Mouse (Mus musculus): ENCODE measurements around the gene Rgl1. TPM values are rescaled to one million over a fixed set of nuclear protein-coding genes. Genes with fewer than 3 reads are reported as not detected.
A peak's percentile ranks its signal among the peaks of the same experiment; 100 is the strongest.

Gene Rgl1
- polyA plus RNA-seq, 1 experiment from 2014 or later: 54.1 TPM

- Histone ChIP-seq H3K4me1 (peaks cover 67% of the 10 kb centered on the region), H3K9ac (peak overlapping the region; percentile 95), H3K9me3 (no peaks in the 10 kb centered on the region), H3K27ac (replicated peaks) (peak overlapping the region; percentile 98), H3K4me2 (peak overlapping the region; percentile 80), H3K27me3 (replicated peaks) (no peaks in the 10 kb centered on the region), H3K36me3 (peaks cover 33% of the 10 kb centered on the region), H3K4me3 (peak overlapping the region; percentile 73)
- no peak for ATAC-seq (ENCODE audit: extremely low read depth, insufficient number of reproducible peaks, low FRiP score, low TSS enrichment)
- 17% methylated on average over 12 of the region's 12 CpGs for WGBS
These were observed 142.5 kb downstream of the Rgl1 start for GRCm38 (mm10) chr1:152623375-152624270.

GRCm38 (mm10) chr1:152622765-152623211 lies 143.4 kb downstream of the Rgl1 start:
- no peak for ATAC-seq (ENCODE audit: extremely low read depth, insufficient number of reproducible peaks, low FRiP score, low TSS enrichment)
- H3K27ac ChIP-seq (replicated peaks): peak overlapping the region; percentile 98
- peaks cover 40% of the 10 kb centered on the region for H3K36me3 ChIP-seq
- H3K27me3 ChIP-seq (replicated peaks): no peaks in the 10 kb centered on the region
- peak overlapping the region; percentile 73 for H3K4me3 ChIP-seq
- H3K4me1 ChIP-seq: peaks cover 74% of the 10 kb centered on the region
- H3K9ac ChIP-seq: peak overlapping the region; percentile 95
- WGBS: 26% methylated on average over 9 of the region's 9 CpGs
- peak overlapping the region; percentile 80 for H3K4me2 ChIP-seq
- no peaks in the 10 kb centered on the region for H3K9me3 ChIP-seq

GRCm38 (mm10) chr1:152621624-152622023 lies 144.5 kb downstream of the Rgl1 start:
- peak overlapping the region; percentile 80 for H3K4me2 ChIP-seq

GRCm38 (mm10) chr1:152619396-152619795 lies 146.8 kb downstream of the Rgl1 start:
- Histone ChIP-seq H3K27me3 (replicated peaks) (no peaks in the 10 kb centered on the region), H3K9me3 (no peaks in the 10 kb centered on the region), H3K4me3 (no peak overlapping the region), H3K36me3 (peaks cover 60% of the 10 kb centered on the region), H3K27ac (replicated peaks) (peak overlapping the region; percentile 80), H3K4me1 (peaks cover 92% of the 10 kb centered on the region), H3K9ac (0 out of 2 replicates have a peak overlapping the region, but pooled peaks have one; percentile 15), H3K4me2 (peak overlapping the region; percentile 41)
- 33% methylated on average over 9 of the region's 9 CpGs for WGBS
- no peak for ATAC-seq (ENCODE audit: extremely low read depth, insufficient number of reproducible peaks, low FRiP score, low TSS enrichment)

More at GRCm38 (mm10) chr1:152621624-152622023, 144.5 kb downstream of the Rgl1 start:
- Histone ChIP-seq H3K9ac (no peak overlapping the region), H3K4me1 (peaks cover 83% of the 10 kb centered on the region), H3K27me3 (replicated peaks) (no peaks in the 10 kb centered on the region), H3K27ac (replicated peaks) (no peak overlapping the region), H3K36me3 (peaks cover 41% of the 10 kb centered on the region), H3K4me3 (no peak overlapping the region), H3K9me3 (no peaks in the 10 kb centered on the region)
- 91% methylated on average over 4 of the region's 4 CpGs for WGBS
- no peak for ATAC-seq (ENCODE audit: extremely low read depth, insufficient number of reproducible peaks, low FRiP score, low TSS enrichment)

GRCm38 (mm10) chr1:152618896-152619295 lies 147.3 kb downstream of the Rgl1 start:
- WGBS: 57% methylated on average over 3 of the region's 3 CpGs
- Histone ChIP-seq H3K4me3 (no peak overlapping the region), H3K4me1 (peaks cover 97% of the 10 kb centered on the region), H3K27me3 (replicated peaks) (no peaks in the 10 kb centered on the region), H3K36me3 (peaks cover 65% of the 10 kb centered on the region), H3K9ac (no peak overlapping the region), H3K4me2 (peak overlapping the region; percentile 41), H3K9me3 (no peaks in the 10 kb centered on the region), H3K27ac (replicated peaks) (peak overlapping the region; percentile 80)
- ATAC-seq (ENCODE audit: extremely low read depth, insufficient number of reproducible peaks, low FRiP score, low TSS enrichment): no peak

GRCm38 (mm10) chr1:152618381-152618780 lies 147.8 kb downstream of the Rgl1 start:
- Histone ChIP-seq H3K9ac (no peak overlapping the region), H3K9me3 (no peaks in the 10 kb centered on the region), H3K36me3 (peaks cover 68% of the 10 kb centered on the region), H3K4me2 (no peak overlapping the region), H3K27me3 (replicated peaks) (no peaks in the 10 kb centered on the region), H3K4me1 (peaks cover 99% of the 10 kb centered on the region), H3K27ac (replicated peaks) (peak overlapping the region; percentile 80), H3K4me3 (no peak overlapping the region)
- no peak for ATAC-seq (ENCODE audit: extremely low read depth, insufficient number of reproducible peaks, low FRiP score, low TSS enrichment)
- WGBS: 54% methylated on average over 1 of the region's 1 CpGs

- Histone ChIP-seq H3K9ac (peak overlapping the region; percentile 70), H3K36me3 (peaks cover 73% of the 10 kb centered on the region), H3K4me3 (no peak overlapping the region), H3K9me3 (no peaks in the 10 kb centered on the region), H3K4me2 (no peak overlapping the region), H3K27ac (replicated peaks) (peak overlapping the region; percentile 81), H3K4me1 (peaks cover 99% of the 10 kb centered on the region), H3K27me3 (replicated peaks) (no peaks in the 10 kb centered on the region)
- WGBS: 41% methylated on average over 10 of the region's 10 CpGs
- ATAC-seq (ENCODE audit: extremely low read depth, insufficient number of reproducible peaks, low FRiP score, low TSS enrichment): no peak
These were observed 148.3 kb downstream of the Rgl1 start for GRCm38 (mm10) chr1:152617745-152618342.

- Histone ChIP-seq H3K4me3 (no peak overlapping the region), H3K9ac (peak overlapping the region; percentile 70), H3K4me1 (peaks cover 99% of the 10 kb centered on the region), H3K9me3 (no peaks in the 10 kb centered on the region), H3K4me2 (no peak overlapping the region), H3K36me3 (peaks cover 82% of the 10 kb centered on the region), H3K27me3 (replicated peaks) (no peaks in the 10 kb centered on the region), H3K27ac (replicated peaks) (peak overlapping the region; percentile 81)
- ATAC-seq (ENCODE audit: extremely low read depth, insufficient number of reproducible peaks, low FRiP score, low TSS enrichment): no peak
These were observed 149.4 kb downstream of the Rgl1 start for GRCm38 (mm10) chr1:152616777-152617057.

GRCm38 (mm10) chr1:152615987-152616776 lies 150.0 kb downstream of the Rgl1 start:
- Histone ChIP-seq H3K4me2 (0 out of 2 replicates have a peak overlapping the region, but pooled peaks have one; percentile 1), H3K27ac (replicated peaks) (peak overlapping the region; percentile 81), H3K4me3 (no peak overlapping the region), H3K27me3 (replicated peaks) (no peaks in the 10 kb centered on the region), H3K36me3 (peaks cover 82% of the 10 kb centered on the region), H3K9ac (peak overlapping the region; percentile 44), H3K9me3 (no peaks in the 10 kb centered on the region), H3K4me1 (peaks cover 99% of the 10 kb centered on the region)
- 62% methylated on average over 10 of the region's 10 CpGs for WGBS
- ATAC-seq (ENCODE audit: extremely low read depth, insufficient number of reproducible peaks, low FRiP score, low TSS enrichment): no peak

GRCm38 (mm10) chr1:152614743-152615380 lies 151.3 kb downstream of the Rgl1 start:
- Histone ChIP-seq H3K4me1 (peaks cover 99% of the 10 kb centered on the region), H3K9me3 (no peaks in the 10 kb centered on the region), H3K36me3 (peaks cover 79% of the 10 kb centered on the region), H3K27me3 (replicated peaks) (no peaks in the 10 kb centered on the region), H3K4me3 (no peak overlapping the region), H3K27ac (replicated peaks) (peak overlapping the region; percentile 45; the same call in 1 of the 2 replicates), H3K9ac (peak overlapping the region; percentile 29; the same call in 1 of the 2 replicates), H3K4me2 (no peak overlapping the region)
- no peak for ATAC-seq (ENCODE audit: extremely low read depth, insufficient number of reproducible peaks, low FRiP score, low TSS enrichment)
- WGBS: 59% methylated on average over 7 of the region's 7 CpGs
